Mouse (Mus musculus): ENCODE data around the gene Lmbr1l. TPM values are rescaled to one million over a fixed set of nuclear protein-coding genes. Genes with fewer than 3 reads are reported as not detected.
A peak's percentile ranks its signal among the peaks of the same experiment; 100 is the strongest.
"Not testable (repeated sequence)": the region's sequence is repeated elsewhere in the genome, so short reads cannot be mapped to it uniquely, and the experiment has no call there.

Lmbr1l gene
- total and polyA plus RNA-seq, 3 experiments, result 23.4 to 30.4 (median 27.9) TPM

DNA sequence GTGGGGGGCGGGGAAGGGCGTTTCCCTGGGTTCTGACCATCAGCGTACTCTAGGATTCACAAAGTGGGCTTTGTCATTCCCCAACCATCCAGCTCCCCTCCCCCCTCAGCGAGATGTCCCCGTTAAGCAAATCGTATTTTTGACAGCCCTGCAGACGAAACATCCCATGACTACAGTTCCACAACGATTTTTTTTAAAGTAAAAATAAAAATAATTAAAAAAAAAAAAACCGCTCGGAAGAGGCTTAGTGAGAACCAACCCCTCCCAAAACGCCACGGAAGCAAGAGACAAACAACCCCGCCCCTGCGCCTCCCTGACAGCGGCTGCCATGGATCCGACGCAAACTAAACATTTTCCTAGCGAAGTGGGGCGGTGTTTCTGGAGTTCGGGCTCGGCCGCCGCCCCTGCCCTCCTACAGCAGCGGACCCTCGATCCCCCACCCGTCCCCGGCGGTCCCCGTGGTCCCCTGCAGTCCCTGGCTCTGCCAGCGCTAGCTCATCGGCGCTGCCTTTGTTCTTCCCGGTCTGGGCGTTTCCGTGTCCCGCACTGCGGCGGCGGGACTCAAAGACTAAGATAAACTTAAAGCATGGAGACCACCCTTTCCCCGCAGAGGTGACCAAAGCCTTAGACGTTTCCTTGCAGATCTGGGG lies 34.8 kb upstream of the Lmbr1l start (continued):
- TF ChIP-seq SIN3A (IDR thresholded peaks at IDR 0.05; ENCODE audit: low read length) (peak; percentile 93), MAZ (IDR thresholded peaks at IDR 0.05; ENCODE audit: low read depth, low read length) (no peak; the same call in 1 of the 2 replicates), POLR2A (IDR thresholded peaks at IDR 0.05; ENCODE audit: low read depth, low read length) (no peak), ETS1 (conservative IDR thresholded peaks at IDR 0.05; ENCODE audit: low read depth, low read length) (peak; percentile 4; the same call in 1 of the 2 replicates), UBTF (IDR thresholded peaks at IDR 0.05; ENCODE audit: low read depth, low read length) (no peak), MYC (IDR thresholded peaks at IDR 0.05; ENCODE audit: low read depth, low read length) (0 out of 2 replicates have a peak, but pooled peaks have one; percentile 10), USF2 (conservative IDR thresholded peaks at IDR 0.05; ENCODE audit: low read depth, low read length) (no peak), IRF4 (IDR thresholded peaks at IDR 0.05; ENCODE audit: low read depth, low read length) (peak; percentile 18; the same call in 1 of the 2 replicates), NELFE (IDR thresholded peaks at IDR 0.05; ENCODE audit: low read depth, low read length) (no peak), USF1 (IDR thresholded peaks at IDR 0.05; ENCODE audit: low read depth, low read length) (no peak), ZKSCAN1 (IDR thresholded peaks at IDR 0.05; ENCODE audit: borderline replicate concordance, low read depth, low read length) (no peak), TCF12 (IDR thresholded peaks at IDR 0.05; ENCODE audit: low read depth, low read length) (no peak), MAX (IDR thresholded peaks at IDR 0.05; ENCODE audit: low read length) (no peak)

DNA sequence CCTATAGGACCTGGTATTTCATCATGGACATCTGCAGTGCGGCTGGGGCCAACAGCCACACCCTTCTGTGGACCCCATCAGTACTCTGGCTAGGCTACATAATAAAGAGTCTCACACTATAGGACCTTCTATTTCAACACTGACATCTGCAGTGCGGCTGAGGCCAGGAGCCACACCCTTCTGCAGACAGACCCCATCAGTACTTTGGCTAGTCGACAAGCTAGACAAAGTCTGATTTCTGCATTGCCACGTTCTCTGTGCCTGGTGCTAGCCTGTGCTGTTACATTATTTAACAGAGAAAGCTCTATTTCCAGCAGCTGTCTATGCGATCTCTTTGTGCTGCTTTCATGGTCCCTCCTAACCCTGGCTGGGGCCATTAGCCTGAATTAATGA lies 34.0 kb upstream of the Lmbr1l start:
- peaks cover 6% of the 10 kb centered on the region; the same call in 1 of the 2 replicates for H3K79me2 ChIP-seq (replicated peaks; ENCODE audit: control insufficient read depth, extremely low read depth, insufficient read depth, poor library complexity, severe bottlenecking)
- peak overlapping the region; percentile 43 to 75 (median 49) for H3K4me3 ChIP-seq (replicated peaks in 1 of 3; ENCODE audit: low read depth in 2 of 3, low read length in 2 of 3, poor library complexity in 1 of 3)
- H3K27me3 ChIP-seq (replicated peaks), result no peaks in the 10 kb centered on the region
- H3K9me3 ChIP-seq (replicated peaks; ENCODE audit: low read length), result no peaks in the 10 kb centered on the region
- in situ Hi-C loops (cut with MboI; ENCODE audit: low pct_ligation_motif_present, low pct_unique_long_range_greater_than_20kb, low sequenced_read_pairs), result no loop called here
- H3K36me3 ChIP-seq (replicated peaks in 1 of 2; ENCODE audit: control insufficient read depth in 1 of 2, insufficient read depth in 1 of 2, low read length in 1 of 2), result peaks cover 8 to 18% of the 10 kb centered on the region in 2 experiments
- peak overlapping the region; percentile 63 for H3K4me2 ChIP-seq (ENCODE audit: insufficient read depth, low read depth, poor library complexity, severe bottlenecking)
- DNase-seq (ENCODE audit: extremely low read depth), result no peak
- TF ChIP-seq ZC3H11A (IDR thresholded peaks at IDR 0.05; ENCODE audit: low read depth, low read length), result no peak
- TF ChIP-seq MAFK (IDR thresholded peaks at IDR 0.05; ENCODE audit: insufficient replicate concordance, low read length), result no peak
- TF ChIP-seq ELF1 (IDR thresholded peaks at IDR 0.05; ENCODE audit: low read depth, low read length), result no peak
- no peak for TF ChIP-seq ZNF384 (IDR thresholded peaks at IDR 0.05; ENCODE audit: low read depth, low read length)
- no peak for TF ChIP-seq SMC3 (IDR thresholded peaks at IDR 0.05; ENCODE audit: low read depth, low read length)
- TF ChIP-seq CHD2 (IDR thresholded peaks at IDR 0.05; ENCODE audit: low read length), result no peak
- no peak for TF ChIP-seq EP300 (IDR thresholded peaks at IDR 0.05; ENCODE audit: low read length)
- no peak for TF ChIP-seq MAX (IDR thresholded peaks at IDR 0.05; ENCODE audit: low read length)
- peaks cover 5 to 36% of the 10 kb centered on the region in 2 experiments for H3K4me1 ChIP-seq (ENCODE audit: control insufficient read depth in 1 of 2, insufficient read depth in 2 of 2)
- no peak overlapping the region for H3K27ac ChIP-seq (ENCODE audit: insufficient read depth, low read depth)
- dilution Hi-C loops (cut with MboI; ENCODE audit: extremely low pct_ligation_motif_present, extremely low pct_unique_long_range_greater_than_20kb, low sequenced_read_pairs), result no loop called here
- H3K9ac ChIP-seq (ENCODE audit: insufficient read depth, low read depth), result peak overlapping the region; percentile 20; the same call in 1 of the 2 replicates

DNA sequence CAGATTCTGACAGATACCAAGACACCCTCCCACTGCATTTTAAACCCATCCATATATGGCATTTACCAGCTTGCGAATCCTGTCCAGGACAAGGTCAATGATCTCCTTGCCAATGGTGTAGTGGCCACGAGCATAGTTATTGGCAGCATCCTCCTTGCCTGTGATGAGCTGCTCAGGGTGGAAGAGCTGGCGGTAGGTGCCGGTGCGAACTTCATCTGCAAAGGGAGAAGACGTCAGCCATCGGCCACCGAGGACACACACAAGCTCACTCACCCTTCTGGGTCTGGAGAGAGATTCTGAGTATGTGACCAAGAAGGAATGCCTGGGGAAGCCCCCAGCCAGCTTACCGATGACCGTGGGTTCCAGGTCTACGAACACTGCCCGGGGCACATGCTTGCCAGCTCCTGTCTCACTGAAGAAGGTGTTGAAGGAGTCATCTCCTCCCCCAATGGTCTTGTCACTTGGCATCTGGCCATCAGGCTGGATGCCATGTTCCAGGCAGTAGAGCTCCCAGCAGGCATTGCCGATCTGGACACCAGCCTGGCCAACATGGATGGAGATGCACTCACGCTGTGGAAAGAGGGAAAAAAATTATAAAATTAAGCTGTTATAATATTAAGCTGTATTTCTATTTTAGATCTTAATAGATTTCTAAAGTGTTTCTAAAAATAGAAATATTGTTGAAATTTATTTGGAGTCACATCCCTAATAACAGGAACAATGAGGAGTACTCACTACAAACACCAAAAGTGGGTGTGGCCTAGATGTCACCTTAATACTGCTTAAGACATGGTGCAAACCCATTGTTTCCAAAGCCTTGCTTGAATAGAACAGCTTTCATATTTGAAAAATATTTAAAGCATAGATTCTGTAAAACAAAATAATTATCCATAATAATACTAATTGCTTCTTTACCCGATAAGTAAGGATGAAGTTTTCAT lies 33.4 kb upstream of the Lmbr1l start:
- DNase-seq (ENCODE audit: extremely low read depth); in situ Hi-C loops (cut with MboI; ENCODE audit: low pct_ligation_motif_present, low pct_unique_long_range_greater_than_20kb, low sequenced_read_pairs); H3K9me3 ChIP-seq (replicated peaks; ENCODE audit: low read length); H3K27ac ChIP-seq (ENCODE audit: insufficient read depth, low read depth); H3K27me3 ChIP-seq (replicated peaks); H3K79me2 ChIP-seq (replicated peaks; ENCODE audit: control insufficient read depth, extremely low read depth, insufficient read depth, poor library complexity, severe bottlenecking); H3K9ac ChIP-seq (ENCODE audit: insufficient read depth, low read depth); dilution Hi-C loops (cut with MboI; ENCODE audit: extremely low pct_ligation_motif_present, extremely low pct_unique_long_range_greater_than_20kb, low sequenced_read_pairs): not testable (repeated sequence)
- H3K4me3 ChIP-seq (replicated peaks in 1 of 3; ENCODE audit: low read depth in 2 of 3, low read length in 2 of 3, poor library complexity in 1 of 3), result peak overlapping the region in 1 of 3 experiments; percentile 75
- H3K4me1 ChIP-seq (ENCODE audit: control insufficient read depth in 1 of 2, insufficient read depth in 2 of 2), result peaks cover 5 to 34% of the 10 kb centered on the region in 2 experiments
- peak overlapping the region; percentile 63 for H3K4me2 ChIP-seq (ENCODE audit: insufficient read depth, low read depth, poor library complexity, severe bottlenecking)
- H3K36me3 ChIP-seq (replicated peaks in 1 of 2; ENCODE audit: control insufficient read depth in 1 of 2, insufficient read depth in 1 of 2, low read length in 1 of 2), result peaks cover 8 to 18% of the 10 kb centered on the region in 2 experiments

Data from CH12.LX (cell line).